Mouse (Mus musculus) embryo, embryonic 10.5 days (tissue): ENCODE data around the gene Hist1h3g.
A peak's percentile ranks its signal among the peaks of the same experiment; 100 is the strongest.
"Not testable (repeated sequence)": the region's sequence is repeated elsewhere in the genome, so short reads cannot be mapped to it uniquely, and the experiment has no call there.

ENCODE experiments used
- DNase-seq: peaks from one replicate; pipeline ENCODE4 v3.0.0-alpha.2; 2015; ENCODE audit warnings: low spot score

Gene Hist1h3g

DNA sequence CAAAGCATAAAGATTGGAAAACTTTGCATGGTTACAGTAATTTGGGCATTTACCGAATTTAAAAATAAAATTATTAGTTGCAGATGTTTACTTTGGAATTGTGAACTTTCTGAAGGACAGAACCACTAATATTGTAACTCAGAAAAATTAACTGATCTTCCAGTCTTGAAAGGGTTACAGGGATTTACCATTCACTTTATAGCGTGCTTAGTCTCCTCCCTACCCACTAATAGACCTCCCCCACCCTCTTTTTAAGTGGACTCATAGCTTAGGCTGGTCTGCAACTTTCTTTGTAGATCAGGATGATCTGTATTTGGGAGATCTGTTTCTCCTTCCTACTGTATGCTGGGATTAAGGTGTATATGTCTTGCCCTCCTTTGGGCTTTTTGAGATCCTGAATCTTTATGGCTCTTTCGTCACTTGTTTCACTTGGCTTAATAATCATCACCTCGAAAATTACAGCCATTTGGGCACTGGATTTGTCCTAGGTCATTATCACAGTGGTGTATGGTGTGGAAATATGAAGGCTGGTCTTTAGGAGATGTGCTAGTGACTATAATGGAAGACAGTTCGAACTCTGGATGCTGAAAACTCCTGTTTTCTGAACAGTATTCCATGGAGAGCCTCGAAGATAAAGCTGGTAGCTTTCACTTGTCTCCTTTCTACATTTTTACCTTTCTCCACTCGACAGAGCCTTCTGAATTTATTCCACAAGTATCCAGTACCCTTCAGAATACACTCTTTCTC, 1.0 kb downstream of the Hist1h3g start:
- peak; percentile 72 for DNase-seq

DNA sequence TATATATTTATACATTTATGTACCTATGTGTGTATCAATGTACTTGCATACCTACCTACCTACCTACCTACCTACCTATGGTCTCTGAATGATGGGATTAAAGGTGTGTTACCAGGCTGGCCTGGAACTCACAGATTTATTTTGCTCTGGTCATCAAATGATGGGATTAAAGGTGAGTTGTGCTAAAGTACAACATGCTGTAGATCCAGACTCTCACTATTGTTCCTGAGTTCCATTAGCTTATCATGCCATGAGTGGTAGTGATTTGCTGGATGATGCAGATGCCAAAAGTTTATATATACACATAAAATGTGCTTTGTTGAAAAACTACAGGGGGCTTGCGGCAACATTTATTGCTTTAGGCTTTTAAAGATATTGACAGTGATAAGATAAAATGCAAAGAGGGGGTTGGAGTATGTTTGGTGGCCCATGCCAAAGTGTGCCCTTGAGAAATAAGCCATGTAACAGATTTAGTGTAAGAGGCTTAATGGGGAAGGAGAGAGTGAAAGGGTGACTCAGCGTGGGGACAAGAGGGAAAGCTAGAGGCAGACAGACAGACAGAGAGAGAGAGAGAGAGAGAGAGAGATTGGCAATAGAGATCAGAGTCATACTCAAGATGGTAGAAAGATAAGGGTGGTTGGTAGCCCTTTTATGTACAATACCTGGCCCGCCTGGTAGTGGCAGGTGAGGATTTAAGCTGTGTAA, 1.9 kb downstream of the Hist1h3g start:
- DNase-seq = peak; percentile 22

DNA sequence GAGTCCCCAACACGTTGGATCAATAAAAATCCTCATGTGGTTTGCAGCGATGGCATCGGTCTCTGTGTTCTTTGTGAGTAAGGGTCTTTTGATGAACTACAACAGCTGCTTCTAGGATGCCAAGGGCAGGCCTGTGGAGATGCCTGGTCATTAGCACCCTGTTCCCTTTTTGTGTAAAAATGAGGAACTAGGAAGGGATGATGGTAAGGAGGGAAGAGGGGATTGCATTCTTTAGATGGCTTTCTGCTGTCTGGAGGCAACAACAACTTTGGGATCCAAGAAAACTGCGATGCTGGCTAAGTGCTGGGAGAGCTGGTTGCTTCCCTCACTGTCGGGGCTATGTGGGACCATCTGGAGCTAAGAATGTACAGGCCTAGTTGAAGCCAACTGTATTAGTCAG, 3.0 kb downstream of the Hist1h3g start:
- no peak for DNase-seq

DNA sequence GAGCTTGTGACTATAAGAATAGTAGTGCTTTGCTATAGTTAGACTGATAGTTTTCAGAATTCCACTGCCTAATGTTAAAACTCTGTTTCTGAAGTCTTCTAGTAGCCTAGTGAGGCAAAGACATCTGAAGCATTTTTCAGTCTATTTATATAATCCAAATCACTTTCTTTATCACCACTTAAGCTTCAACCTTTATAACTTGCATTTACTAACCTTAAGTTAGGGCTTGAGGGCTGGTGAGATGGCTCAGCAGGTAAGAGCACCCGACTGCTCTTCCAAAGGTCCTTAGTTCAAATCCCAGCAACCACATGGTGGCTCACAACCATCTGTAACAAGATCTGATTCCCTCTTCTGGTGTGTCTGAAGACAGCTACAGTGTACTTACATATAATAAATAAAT, 4.6 kb downstream of the Hist1h3g start:
- DNase-seq = not testable (repeated sequence)

DNA sequence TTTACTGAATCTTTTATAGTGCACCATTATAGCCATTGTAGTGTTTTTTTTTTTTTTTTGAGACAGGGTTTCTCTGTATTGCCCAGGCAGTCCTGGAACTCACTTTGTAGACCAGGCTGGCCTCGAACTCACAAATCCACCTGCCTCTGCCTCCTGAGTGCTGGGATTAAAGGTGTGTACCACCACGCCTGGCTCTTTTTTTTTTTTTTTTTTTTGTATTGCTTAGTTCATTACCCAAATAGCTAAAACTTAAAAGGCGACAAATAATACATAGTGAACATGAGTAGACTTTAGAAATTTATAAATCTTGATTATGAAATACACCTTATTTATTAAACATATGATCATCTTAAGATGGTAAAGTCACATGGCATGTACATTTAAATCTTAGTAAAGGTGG, 6.3 kb downstream of the Hist1h3g start:
- no peak for DNase-seq

DNA sequence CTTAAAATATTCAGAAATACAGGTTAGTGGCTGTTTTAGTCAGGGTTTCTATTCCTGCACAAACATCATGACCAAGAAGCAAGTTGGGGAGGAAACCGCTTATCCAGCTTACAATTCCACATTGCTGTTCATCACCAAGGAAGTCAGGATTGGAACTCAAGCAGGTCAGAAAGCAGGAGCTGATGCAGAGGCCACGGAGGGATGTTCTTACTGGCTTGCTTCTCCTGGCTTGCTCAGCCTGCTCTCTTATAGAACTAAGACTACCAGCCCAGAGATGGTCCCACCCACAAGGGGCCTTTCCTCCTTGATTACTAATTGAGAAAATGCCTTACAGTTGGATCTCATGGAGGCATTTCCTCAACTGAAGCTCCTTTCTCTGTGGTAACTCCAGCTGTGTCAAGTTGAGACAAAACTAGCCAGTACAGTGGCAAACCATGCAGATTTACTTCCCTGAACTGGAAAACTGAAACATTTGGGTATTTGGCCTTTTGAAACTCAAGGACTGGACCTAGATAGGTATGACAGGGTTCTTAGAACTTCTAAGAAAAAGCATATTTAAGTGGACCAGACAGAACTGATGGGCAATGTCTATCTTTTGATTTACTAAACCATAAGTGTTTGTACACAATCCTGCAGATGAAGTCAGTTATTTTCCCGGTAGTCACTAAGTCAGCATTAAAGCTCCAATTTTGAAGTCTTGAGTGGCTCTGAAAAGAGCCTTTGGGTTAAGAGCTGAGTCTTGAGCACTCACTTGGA, 7.2 kb downstream of the Hist1h3g start:
- DNase-seq = peak; percentile 64

DNA sequence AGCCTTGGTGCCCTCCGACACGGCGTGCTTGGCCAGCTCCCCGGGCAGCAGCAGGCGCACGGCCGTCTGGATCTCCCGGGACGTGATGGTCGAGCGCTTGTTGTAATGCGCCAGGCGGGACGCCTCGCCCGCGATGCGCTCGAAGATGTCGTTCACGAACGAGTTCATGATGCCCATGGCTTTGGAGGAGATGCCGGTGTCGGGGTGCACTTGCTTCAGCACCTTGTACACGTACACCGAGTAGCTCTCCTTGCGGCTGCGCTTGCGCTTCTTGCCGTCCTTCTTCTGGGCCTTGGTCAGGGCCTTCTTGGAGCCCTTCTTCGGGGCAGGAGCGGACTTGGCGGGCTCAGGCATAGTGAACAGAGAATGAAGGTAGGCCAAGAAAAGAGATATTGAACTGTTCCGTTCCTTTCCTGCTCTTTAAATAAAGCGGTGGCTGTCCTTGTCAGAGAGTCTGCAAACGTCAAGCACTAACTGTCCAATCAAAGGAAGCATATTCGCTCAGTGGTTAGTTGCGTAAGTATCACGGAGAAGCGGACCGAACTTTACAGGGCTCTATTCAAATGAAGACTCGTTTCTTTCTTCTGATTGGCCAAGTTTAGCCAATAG, 7.9 kb downstream of the Hist1h3g start, which contains the start of gene Hist1h2bh:
Gene Hist1h2bh (minus strand): TSS at position 394 of the 609 bp plus-strand sequence.
- peak; percentile 95 for DNase-seq

DNA sequence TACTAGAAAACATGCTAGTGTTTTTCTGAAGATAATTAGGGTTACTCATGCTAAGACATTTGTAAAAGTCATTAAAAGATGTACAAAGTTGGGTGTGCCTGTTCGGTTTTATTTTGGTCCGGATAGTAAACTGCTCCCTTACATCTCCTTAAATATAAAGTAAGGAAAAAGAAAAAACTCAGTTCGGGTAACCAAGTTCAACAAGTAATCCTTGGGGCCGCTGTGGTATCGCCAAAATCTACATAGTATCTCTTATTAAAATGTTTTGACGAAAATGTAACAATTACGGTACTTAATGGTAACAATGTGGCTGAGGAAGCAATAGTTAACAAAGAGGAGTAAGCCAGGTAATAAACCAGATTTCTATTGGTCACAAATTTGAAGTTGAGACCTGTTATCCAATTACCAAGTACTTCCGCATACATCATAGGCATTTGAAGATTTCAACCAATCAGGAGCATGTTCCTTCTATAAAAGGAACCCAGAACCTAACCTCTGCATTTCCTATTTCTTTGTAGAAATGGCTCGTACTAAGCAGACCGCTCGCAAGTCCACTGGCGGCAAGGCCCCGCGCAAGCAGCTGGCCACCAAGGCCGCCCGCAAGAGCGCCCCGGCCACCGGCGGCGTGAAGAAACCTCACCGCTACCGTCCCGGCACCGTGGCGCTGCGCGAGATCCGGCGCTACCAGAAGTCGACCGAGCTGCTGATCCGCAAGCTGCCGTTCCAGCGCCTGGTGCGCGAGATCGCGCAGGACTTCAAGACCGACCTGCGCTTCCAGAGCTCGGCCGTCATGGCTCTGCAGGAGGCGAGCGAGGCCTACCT, 9.0 kb downstream of the Hist1h3g start, which contains the start of gene Hist1h3f:
Gene Hist1h3f (plus strand): TSS at position 88 of the 822 bp plus-strand sequence.
- peak; percentile 98 for DNase-seq

DNA sequence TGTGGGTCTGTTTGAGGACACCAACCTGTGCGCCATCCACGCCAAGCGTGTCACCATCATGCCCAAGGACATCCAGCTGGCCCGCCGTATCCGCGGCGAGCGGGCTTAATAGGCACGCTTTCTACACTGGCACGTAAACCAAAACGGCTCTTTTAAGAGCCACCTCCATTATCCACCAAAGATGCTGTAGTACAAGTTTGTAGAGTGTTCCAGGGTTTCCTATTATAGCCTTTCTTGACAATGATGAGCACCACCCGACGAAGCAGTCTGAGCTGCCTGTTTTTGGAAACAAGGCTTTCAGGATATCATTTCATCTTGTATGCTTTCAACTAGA, 9.5 kb downstream of the Hist1h3g start:
- DNase-seq = not testable (repeated sequence)

DNA sequence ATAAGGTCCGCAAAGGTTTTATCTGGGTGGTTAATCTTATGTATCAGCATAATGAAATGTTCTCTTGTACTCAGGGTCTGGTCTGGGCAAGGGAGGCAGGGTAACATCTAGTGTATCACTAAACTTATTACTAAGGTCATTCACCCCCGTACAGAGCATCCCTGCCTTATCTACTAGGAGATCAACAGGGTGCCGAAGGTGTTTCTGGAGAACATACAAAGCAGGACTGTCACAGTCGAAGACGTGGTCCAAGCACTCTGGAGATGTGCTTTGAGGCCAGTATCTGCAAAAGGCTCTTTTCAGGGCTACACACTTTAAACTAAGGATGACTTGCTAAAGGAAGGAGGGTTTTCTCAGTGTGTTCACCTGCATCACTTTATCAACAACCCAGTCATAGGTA, 11.5 kb downstream of the Hist1h3g start:
- no peak for DNase-seq

DNA sequence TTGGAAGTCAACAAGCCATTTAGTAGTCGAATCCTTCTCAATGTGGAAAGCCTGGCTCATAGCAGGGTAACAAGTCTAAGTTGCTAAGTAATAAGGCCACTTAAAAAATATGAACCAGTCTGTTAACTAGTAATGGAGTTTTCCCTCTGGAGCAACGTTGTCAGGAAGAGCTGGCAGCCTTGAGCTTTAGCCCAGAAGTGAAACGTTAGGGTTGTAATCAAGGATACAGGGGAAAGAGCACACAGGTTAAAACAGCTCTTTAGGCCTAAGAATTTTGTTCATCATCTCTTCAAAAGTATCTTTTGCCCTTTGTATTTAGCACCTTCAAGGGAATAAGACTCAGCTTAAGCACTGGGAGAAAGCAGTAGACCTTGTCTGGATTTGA, 15.5 kb downstream of the Hist1h3g start:
- peak; percentile 82 for DNase-seq

DNA sequence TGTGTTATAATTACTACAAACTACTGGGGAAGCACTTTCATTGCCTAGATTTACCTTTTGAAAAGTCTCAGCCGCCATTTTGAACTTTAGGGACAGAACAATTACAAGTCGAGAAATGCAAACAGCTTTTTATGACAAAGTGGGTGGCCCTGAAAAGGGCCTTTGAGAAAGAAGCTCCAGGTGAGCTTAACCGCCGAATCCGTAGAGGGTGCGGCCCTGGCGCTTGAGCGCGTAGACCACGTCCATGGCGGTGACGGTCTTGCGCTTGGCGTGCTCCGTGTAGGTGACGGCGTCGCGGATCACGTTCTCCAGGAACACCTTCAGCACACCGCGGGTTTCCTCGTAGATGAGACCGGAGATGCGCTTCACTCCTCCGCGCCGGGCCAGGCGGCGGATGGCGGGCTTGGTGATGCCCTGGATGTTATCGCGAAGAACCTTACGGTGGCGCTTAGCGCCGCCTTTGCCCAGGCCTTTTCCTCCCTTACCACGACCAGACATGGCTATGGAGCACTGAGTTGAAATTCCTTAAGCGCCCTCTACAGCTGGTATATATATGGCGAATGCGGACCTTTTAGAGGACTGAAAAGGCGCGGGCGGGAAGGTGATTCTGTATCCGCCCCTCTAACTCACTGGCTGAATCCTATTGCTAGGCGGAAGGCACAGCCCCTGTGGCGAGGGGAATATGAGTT, 16.1 kb downstream of the Hist1h3g start, which contains the start of gene Hist1h4f:
Gene Hist1h4f (minus strand): TSS at position 503 of the 689 bp plus-strand sequence.
- DNase-seq = peak; percentile 98

DNA sequence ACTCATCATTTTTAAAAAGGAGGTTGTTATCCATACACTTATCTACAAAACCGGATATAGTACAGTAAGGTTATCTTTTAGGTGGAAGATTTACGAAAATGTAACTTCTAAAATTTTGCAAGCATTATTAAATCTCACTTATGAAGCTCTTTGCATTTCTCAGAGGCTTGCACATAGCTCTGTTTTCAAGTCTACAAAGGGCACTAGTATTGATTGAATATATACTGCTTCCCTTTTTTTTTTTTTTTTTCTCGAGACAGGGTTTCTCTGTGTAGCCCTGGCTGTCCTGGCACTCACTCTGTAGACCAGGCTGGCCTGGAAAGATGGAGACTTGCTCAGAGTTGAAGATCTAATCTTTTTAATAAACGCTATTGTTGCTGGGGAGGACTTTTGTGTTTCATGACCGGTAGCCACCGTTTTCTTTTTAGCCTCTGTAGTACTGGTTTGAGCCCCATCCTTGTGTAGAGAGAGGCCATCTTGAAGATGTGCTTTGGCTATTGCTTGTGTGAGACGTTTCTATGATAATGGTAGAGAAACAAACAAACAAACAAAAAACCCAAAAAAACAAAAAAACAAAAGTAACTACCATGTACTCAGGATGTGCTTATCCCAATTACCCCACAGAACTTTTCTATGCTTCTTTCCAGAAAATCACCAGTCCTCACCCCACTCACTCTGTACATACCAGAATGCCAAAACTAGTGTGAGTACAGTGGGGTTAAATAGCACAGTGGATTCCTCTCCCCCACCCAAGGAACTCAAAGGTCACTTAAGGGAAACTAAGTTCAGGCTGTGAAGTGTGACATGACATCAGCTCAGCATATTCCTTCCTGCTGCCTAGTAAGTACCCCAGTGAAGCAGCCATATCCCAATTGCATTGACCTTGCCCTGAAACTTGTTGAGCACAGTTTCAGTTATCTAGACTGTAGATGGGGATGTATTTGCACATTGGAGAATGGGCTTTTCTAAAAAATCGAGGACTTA, 17.0 kb downstream of the Hist1h3g start:
- no peak for DNase-seq

DNA sequence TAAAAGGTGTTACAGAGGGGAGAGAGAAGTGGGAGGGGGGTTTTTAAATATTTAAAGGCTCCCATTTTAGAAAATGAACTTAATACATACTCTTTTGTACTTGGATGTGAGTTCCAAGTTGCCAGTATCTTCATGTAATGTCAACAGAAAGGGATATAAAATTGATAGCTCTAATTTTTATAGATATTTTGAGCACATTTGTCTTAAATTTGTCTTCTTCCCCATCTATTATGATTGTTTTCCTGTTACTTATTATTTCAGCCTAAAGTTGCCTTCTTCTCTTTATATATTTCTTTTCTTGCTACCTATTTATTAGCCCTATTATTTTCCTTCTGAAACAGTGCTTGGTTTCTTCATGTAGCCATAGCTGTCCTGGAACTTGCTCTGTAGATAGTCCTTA, 17.7 kb downstream of the Hist1h3g start, which contains the start of gene Hist1h1d:
Gene Hist1h1d (plus strand): TSS at position 301 of the 400 bp plus-strand sequence.
- no peak for DNase-seq

DNA sequence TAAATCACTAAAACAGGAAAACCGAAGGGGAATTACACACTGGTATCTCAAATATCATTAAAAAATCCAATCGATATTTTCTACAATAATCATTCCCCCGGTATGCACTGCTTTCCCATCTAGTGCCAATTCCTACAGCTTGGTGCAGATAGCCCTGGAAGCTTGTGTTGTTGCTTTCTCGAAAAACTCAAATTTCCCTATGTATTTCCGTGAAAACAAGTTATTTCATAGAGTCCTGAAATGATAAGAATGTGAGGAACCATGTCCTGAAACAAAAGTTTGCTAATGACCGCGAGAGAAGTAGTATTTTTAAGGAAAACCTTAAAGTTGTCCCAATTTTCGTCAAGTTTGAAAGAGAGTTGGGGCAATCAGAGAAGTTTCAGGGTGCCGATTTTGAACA, 19.2 kb downstream of the Hist1h3g start:
- DNase-seq = peak; percentile 71

DNA sequence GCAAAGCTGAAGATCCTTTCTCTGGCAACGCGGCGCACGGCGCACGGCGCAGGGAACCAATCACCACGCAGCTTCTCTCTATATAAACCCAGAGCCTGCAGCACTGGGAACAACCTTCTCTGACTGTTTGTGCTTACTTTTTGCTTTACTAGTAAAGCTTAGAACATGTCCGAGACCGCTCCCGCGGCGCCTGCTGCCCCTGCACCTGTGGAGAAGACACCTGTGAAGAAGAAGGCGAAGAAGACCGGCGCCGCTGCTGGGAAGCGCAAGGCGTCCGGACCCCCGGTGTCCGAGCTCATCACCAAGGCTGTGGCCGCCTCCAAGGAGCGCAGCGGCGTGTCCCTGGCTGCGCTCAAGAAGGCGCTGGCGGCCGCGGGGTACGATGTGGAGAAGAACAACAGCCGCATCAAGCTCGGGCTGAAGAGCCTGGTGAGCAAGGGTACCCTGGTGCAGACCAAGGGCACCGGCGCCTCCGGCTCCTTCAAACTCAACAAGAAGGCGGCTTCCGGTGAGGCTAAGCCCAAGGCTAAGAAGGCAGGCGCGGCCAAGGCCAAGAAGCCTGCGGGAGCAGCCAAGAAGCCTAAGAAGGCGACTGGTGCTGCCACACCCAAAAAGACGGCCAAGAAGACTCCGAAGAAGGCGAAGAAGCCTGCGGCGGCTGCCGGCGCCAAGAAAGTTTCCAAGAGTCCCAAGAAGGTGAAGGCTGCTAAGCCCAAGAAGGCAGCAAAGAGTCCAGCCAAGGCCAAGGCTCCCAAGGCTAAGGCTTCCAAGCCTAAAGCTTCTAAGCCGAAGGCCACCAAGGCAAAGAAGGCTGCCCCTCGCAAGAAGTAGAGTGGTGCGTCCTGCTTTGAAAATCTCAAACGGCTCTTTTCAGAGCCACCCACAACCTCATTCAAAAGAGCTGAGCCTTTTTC, 20.0 kb downstream of the Hist1h3g start:
- DNase-seq = peak; percentile 97

DNA sequence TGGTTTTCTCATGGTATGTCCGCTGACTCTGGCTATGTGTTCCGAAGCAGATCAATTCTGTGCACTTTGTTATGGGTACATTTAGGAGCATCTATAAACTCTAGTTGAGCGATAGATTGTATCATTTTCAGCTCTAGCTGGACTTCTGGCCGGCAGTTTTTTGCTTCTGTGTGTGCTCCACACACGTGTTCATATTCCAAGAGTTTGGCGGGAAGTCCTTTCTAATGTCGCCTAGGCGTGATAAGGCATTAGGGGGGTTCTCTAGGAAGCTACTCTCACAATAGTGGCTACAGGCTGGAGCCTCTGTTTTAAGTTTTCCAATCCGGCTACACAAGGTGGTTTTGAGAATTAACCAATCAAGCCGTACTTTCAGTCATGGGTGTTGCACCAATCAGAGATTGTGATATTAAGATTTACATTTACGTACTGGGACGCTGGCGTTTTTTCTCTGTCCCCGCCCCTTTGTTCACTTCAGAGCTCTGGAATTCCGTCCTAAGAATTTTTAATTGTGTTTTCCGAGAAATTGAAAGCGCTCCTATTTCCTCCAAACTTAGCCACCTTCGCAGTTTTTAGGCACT, 20.7 kb downstream of the Hist1h3g start:
- peak; percentile 96 for DNase-seq

DNA sequence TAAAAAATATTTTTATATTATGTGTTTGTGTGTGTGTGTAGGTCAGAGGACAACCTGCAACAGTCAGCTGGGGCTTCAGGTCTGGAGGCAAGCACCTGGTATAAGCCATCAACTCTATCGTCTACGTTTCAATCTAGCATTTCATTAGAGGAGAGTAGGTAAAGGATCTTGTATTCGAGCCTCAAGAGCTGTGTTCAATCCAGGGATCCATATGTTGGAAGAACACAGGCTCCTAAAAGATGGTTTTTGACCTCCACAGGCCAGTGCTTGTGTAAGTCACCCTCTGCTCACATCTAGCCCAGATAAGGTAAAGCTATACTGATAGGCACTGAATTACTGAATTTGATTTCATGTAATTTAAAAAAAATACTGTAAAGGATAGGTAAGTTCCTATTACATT, 21.7 kb downstream of the Hist1h3g start:
- DNase-seq = no peak
